ENCODE assay signal across 20 mouse cellular contexts in genomic region chr4:95850044-95850739, GRCm38 (mm10).
DNase-seq lines count a peak whose midpoint lies in the region; ATAC-seq and TF ChIP-seq lines count a peak whose summit lies in the region.
"Had no signal": no experiment of that assay in that cellular context is flagged by ENCODE, and none has a peak within 500 bp of the region (broad histone marks: within the 10 kb centered on the region; RNA-seq: fewer than 3 reads in every experiment).

No protein-coding gene starts in this region.

- 63% methylated on average over 6 of the region's 6 CpGs for WGBS in lung, embryonic 14.5 days
- WGBS in lung, adult 2 months, result 62% methylated on average over 6 of the region's 6 CpGs

- TF ChIP-seq POLR2A in lung, adult 2 months (IDR thresholded peaks at IDR 0.05; ENCODE audit: borderline replicate concordance, extremely low read depth, low read depth, low read length), result no peak
- no peak for TF ChIP-seq POLR2A in MEL (IDR thresholded peaks at IDR 0.05; ENCODE audit: control insufficient read depth in 1 of 2, insufficient read depth in 1 of 2, low read depth in 1 of 2, low read length in 2 of 2, poor library complexity in 1 of 2)

- H3K4me3 ChIP-seq in lung, embryonic 14.5 days (ENCODE audit: low read depth, low read length), result no peak overlapping the region
- H3K4me3 ChIP-seq in lung, adult 2 months (replicated peaks; ENCODE audit: extremely low read depth, low read depth, low read length), result no peak overlapping the region
- H3K4me3 ChIP-seq in MEL (ENCODE audit: control insufficient read depth in 1 of 2, insufficient read depth in 1 of 2, low read depth in 2 of 2, low read length in 2 of 2), result no peak overlapping the region
- H3K4me3 ChIP-seq: forebrain, embryonic 10.5 days; liver, embryonic 13.5 days; neural tube, embryonic 13.5 days; stomach, embryonic 15.5 days had no signal

- no peak overlapping the region for H3K9ac ChIP-seq in lung, embryonic 14.5 days
- no peak overlapping the region for H3K9ac ChIP-seq in MEL (ENCODE audit: control insufficient read depth, low read depth, low read length, poor library complexity, severe bottlenecking)
- H3K9ac ChIP-seq: hindbrain, embryonic 14.5 days; liver, embryonic 13.5 days; neural tube, embryonic 13.5 days; stomach, embryonic 15.5 days had no signal

- H3K27ac ChIP-seq in lung, embryonic 14.5 days (ENCODE audit: low read depth), result peak overlapping the region; percentile 12; the same call in 1 of the 2 replicates
- H3K27ac ChIP-seq in MEL (ENCODE audit: control insufficient read depth, low read depth, low read length), result no peak overlapping the region
- H3K27ac ChIP-seq: forebrain, embryonic 10.5 days; hindbrain, embryonic 14.5 days; liver, embryonic 13.5 days; neural tube, embryonic 13.5 days; stomach, embryonic 15.5 days had no signal

- no peaks in the 10 kb centered on the region for H3K9me3 ChIP-seq in lung, embryonic 14.5 days (ENCODE audit: low read depth, low read length)
- no peaks in the 10 kb centered on the region for H3K9me3 ChIP-seq in MEL (replicated peaks; ENCODE audit: insufficient read depth, low read length)
- H3K9me3 ChIP-seq: forebrain, embryonic 10.5 days; liver, embryonic 13.5 days; neural tube, embryonic 13.5 days; stomach, embryonic 15.5 days had no signal

- peaks cover 19% of the 10 kb centered on the region for H3K4me1 ChIP-seq in lung, embryonic 14.5 days (ENCODE audit: insufficient read depth)
- peaks cover 12% of the 10 kb centered on the region for H3K4me1 ChIP-seq in lung, adult 2 months (ENCODE audit: control insufficient read depth, insufficient read depth, low read length)
- H3K4me1 ChIP-seq in MEL (ENCODE audit: control insufficient read depth in 1 of 2, insufficient read depth in 2 of 2, low read length in 2 of 2), result no peaks in the 10 kb centered on the region

- H3K27me3 ChIP-seq in lung, embryonic 14.5 days (ENCODE audit: insufficient read depth, low read length), result no peaks in the 10 kb centered on the region
- H3K27me3 ChIP-seq in MEL (ENCODE audit: control insufficient read depth in 1 of 2, insufficient read depth in 2 of 2, low read length in 2 of 2), result no peaks in the 10 kb centered on the region
- H3K27me3 ChIP-seq: liver, embryonic 13.5 days; neural tube, embryonic 13.5 days; Patski; stomach, embryonic 15.5 days had no signal

- no peak for TF ChIP-seq EP300 in MEL (IDR thresholded peaks at IDR 0.05; ENCODE audit: low read depth in 1 of 2, low read length in 2 of 2)

- DNase-seq in lung, embryonic 14.5 days, result no peak
- DNase-seq in lung, adult 2 months, result no peak
- no peak for DNase-seq in MEL (ENCODE audit: low read depth, low spot score)
- peak; percentile 21 to 38 for DNase-seq in monocyte, adult 2 months (ENCODE audit: low read depth in 1 of 2, low spot score in 2 of 2)
- DNase-seq in thymus, postnatal 0 days (ENCODE audit: low spot score), result no peak
- DNase-seq in layer of hippocampus, postnatal 10 days (ENCODE audit: low spot score in 2 of 2), result no peak
- DNase-seq: adrenal gland, postnatal 36 days; cerebellum, adult 11-12 months; kidney, postnatal 10 days; layer of hippocampus, adult 9-11 months; liver, embryonic 13.5 days; thymus, postnatal 14 days had no signal

- no peaks in the 10 kb centered on the region for H3K79me2 ChIP-seq in MEL (ENCODE audit: control insufficient read depth, insufficient read depth, low read length, poor library complexity)

- ATAC-seq in lung, embryonic 14.5 days (ENCODE audit: insufficient read depth), result no peak
- peak; percentile 70 for ATAC-seq in granulocyte monocyte progenitor cell, adult 5-6 weeks (replicated peaks; ENCODE audit: poor library complexity, severe bottlenecking)
- ATAC-seq: intestine, postnatal 0 days; midbrain, embryonic 16.5 days; Patski had no signal

- no peak for TF ChIP-seq CTCF in lung, embryonic 14.5 days (IDR thresholded peaks at IDR 0.05; ENCODE audit: low read depth)
- no peak for TF ChIP-seq CTCF in lung, adult 2 months (IDR thresholded peaks at IDR 0.05; ENCODE audit: insufficient read depth, low read length)
- TF ChIP-seq CTCF in MEL (IDR thresholded peaks at IDR 0.05 in 2 of 3, conservative IDR thresholded peaks at IDR 0.05 in 1 of 3; ENCODE audit: control insufficient read depth in 1 of 3, insufficient read depth in 1 of 3, low read depth in 2 of 3, low read length in 3 of 3, poor library complexity in 1 of 3, severe bottlenecking in 1 of 3), result no peak

- no peak for TF ChIP-seq RAD21 in MEL (IDR thresholded peaks at IDR 0.05; ENCODE audit: low read depth, low read length)

- no peak overlapping the region for H3K4me2 ChIP-seq in lung, embryonic 14.5 days
- H3K4me2 ChIP-seq: hindbrain, embryonic 14.5 days; liver, embryonic 13.5 days; neural tube, embryonic 13.5 days; stomach, embryonic 15.5 days had no signal

- H3K36me3 ChIP-seq in lung, embryonic 14.5 days (ENCODE audit: insufficient read depth), result no peaks in the 10 kb centered on the region
- H3K36me3 ChIP-seq in MEL (ENCODE audit: control insufficient read depth in 1 of 2, insufficient read depth in 2 of 2, low read length in 2 of 2), result no peaks in the 10 kb centered on the region
- H3K36me3 ChIP-seq: forebrain, embryonic 10.5 days; liver, embryonic 13.5 days; neural tube, embryonic 13.5 days; stomach, embryonic 15.5 days had no signal

TF ChIP-seq in MEL, 35 proteins besides CTCF, POLR2A, EP300 and RAD21:
- TF ChIP-seq ZNF384 (IDR thresholded peaks at IDR 0.05; ENCODE audit: low read depth, low read length), result peak; percentile 68; the same call in 1 of the 2 replicates
- TF ChIP-seq ZC3H11A (IDR thresholded peaks at IDR 0.05; ENCODE audit: low read depth, low read length), result no peak
- TF ChIP-seq MAFK (IDR thresholded peaks at IDR 0.05; ENCODE audit: borderline replicate concordance, low read depth, low read length), result no peak
- no peak for TF ChIP-seq POLR2AphosphoS2 (IDR thresholded peaks at IDR 0.05; ENCODE audit: low read length)

Comparison
In these comparisons a context has a peak if more than half of its experiments do, and no peak if none do; other contexts are left out.
1. DNase-seq: peak in monocyte, adult 2 months (2 of 2); none in lung, embryonic 14.5 days (single experiment), lung, adult 2 months (single experiment), MEL (single experiment), thymus, postnatal 0 days (single experiment) and layer of hippocampus, postnatal 10 days (0 of 2).